Mouse (Mus musculus): ENCODE data around the gene Pak2. TPM values are rescaled to one million over a fixed set of nuclear protein-coding genes. Genes with fewer than 3 reads are reported as not detected.

Pak2 gene
- polyA plus RNA-seq (2014; fragmentation: Nextera tagmentation; extraction: Ambion mirVana) = 30.0 and 32.9 TPM in 2 replicates

DNA sequence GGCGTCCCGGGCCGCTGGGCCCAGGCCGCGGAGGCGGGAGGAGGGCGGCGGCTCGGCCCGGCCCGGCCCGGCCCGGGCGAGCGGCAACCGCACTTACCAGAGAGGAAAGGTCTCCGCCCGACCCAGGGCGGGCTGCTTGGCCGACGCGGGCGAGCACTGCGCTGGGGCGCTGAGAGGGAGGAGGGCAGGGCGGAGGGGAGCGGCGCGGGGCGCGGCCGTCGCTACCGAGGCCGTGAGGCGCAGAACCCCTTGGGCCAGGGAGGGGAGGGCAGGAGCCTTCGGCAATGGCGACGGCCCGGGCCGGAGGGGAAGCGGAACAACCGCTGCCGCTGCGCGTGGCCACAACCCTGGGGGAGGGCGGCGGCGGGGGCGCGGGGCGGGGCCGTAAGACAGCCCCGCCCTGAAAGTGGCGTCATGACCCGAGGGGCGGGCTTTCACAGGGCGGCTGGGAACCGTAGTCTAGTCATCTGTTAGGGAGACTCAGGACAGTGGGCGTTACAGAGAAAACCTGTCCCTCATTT lies at the start of gene Pak2:
Gene Pak2, minus strand, starts transcription at position 352 of the 521 bp plus-strand sequence.
- Histone ChIP-seq H3K4me1 (replicated peaks; ENCODE audit: control insufficient read depth, insufficient read depth, low read length) (peaks cover 12% of the 10 kb centered on the region; the same call in 1 of the 2 replicates), H3K9me3 (ENCODE audit: control insufficient read depth, low read length) (no peaks in the 10 kb centered on the region), H3K36me3 (ENCODE audit: control insufficient read depth, insufficient read depth, low read length) (no peaks in the 10 kb centered on the region), H3K4me2 (peak within 1 kb of the TSS; percentile 77), H3K4me3 (ENCODE audit: low read depth, low read length) (peak within 1 kb of the TSS; percentile 83), H3K27ac (ENCODE audit: low read depth, low read length) (peak within 1 kb of the TSS; percentile 92), H3K27me3 (replicated peaks; ENCODE audit: control insufficient read depth, insufficient read depth, low read length) (no peaks in the 10 kb centered on the region), H3K9ac (ENCODE audit: low read depth, low read length) (peak within 1 kb of the TSS; percentile 90)
- under 1% methylated on average over 58 of the region's 60 CpGs for WGBS
- DNase-seq (ENCODE audit: low spot score) = peak; percentile 94
- ATAC-seq (replicated peaks; ENCODE audit: low FRiP score) = peak; percentile 97

DNA sequence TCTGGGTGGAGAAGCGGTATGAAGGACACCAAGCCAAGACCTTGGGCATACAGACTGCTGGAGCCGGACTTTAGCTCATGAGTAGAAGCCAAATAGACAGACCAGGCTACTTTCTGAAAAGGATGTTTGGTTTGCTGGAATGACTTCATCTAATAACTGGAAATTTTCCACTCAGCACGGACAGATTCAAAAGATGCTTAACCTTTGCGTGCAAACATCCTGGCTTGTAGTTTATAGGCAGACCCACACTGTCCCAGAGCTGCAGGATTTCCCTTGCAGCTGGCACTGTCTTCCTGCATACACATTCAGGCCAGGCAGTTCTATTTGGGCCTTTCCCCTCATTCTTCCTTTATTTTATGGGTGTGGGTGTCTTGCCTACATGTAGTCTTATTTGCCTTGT lies 47.9 kb upstream of the Pak2 start:
- Histone ChIP-seq H3K27me3 (replicated peaks; ENCODE audit: control insufficient read depth, insufficient read depth, low read length) (no peaks in the 10 kb centered on the region), H3K4me3 (ENCODE audit: low read depth, low read length) (no peak overlapping the region), H3K9me3 (ENCODE audit: control insufficient read depth, low read length) (no peaks in the 10 kb centered on the region), H3K36me3 (ENCODE audit: control insufficient read depth, insufficient read depth, low read length) (no peaks in the 10 kb centered on the region), H3K27ac (ENCODE audit: low read depth, low read length) (no peak overlapping the region), H3K4me1 (replicated peaks; ENCODE audit: control insufficient read depth, insufficient read depth, low read length) (no peaks in the 10 kb centered on the region), H3K4me2 (no peak overlapping the region), H3K9ac (ENCODE audit: low read depth, low read length) (no peak overlapping the region)
- DNase-seq (ENCODE audit: low spot score) (no peak), ATAC-seq (replicated peaks; ENCODE audit: low FRiP score) (no peak)
- 76% methylated on average over 4 of the region's 4 CpGs for WGBS

DNA sequence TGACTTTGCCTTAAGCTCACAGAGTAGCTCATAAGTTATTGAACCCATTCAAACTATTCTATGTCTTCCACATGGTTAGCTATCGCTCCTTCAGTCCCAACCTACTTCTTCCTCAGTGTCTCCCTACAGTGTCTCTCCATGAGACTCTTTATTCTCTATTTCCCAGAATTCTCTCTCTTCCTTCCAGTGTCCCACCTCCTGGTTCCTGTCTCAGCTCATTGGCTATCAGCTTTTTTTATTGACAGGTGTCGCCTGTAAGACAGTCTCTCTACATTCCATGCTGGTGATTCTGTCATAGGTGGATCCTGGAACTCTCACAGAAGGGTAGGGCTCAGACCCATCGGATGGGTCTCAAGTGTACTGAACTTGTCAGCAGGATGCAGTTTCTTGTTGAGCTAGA lies 46.2 kb upstream of the Pak2 start:
- DNase-seq (ENCODE audit: low spot score) = no peak
- Histone ChIP-seq H3K9me3 (ENCODE audit: control insufficient read depth, low read length) (no peaks in the 10 kb centered on the region), H3K27me3 (replicated peaks; ENCODE audit: control insufficient read depth, insufficient read depth, low read length) (no peaks in the 10 kb centered on the region), H3K36me3 (ENCODE audit: control insufficient read depth, insufficient read depth, low read length) (no peaks in the 10 kb centered on the region), H3K9ac (ENCODE audit: low read depth, low read length) (no peak overlapping the region), H3K4me2 (no peak overlapping the region), H3K4me3 (ENCODE audit: low read depth, low read length) (no peak overlapping the region), H3K4me1 (replicated peaks; ENCODE audit: control insufficient read depth, insufficient read depth, low read length) (no peaks in the 10 kb centered on the region), H3K27ac (ENCODE audit: low read depth, low read length) (no peak overlapping the region)
- 83% methylated on average over 3 of the region's 3 CpGs for WGBS
- no peak for ATAC-seq (replicated peaks; ENCODE audit: low FRiP score)

DNA sequence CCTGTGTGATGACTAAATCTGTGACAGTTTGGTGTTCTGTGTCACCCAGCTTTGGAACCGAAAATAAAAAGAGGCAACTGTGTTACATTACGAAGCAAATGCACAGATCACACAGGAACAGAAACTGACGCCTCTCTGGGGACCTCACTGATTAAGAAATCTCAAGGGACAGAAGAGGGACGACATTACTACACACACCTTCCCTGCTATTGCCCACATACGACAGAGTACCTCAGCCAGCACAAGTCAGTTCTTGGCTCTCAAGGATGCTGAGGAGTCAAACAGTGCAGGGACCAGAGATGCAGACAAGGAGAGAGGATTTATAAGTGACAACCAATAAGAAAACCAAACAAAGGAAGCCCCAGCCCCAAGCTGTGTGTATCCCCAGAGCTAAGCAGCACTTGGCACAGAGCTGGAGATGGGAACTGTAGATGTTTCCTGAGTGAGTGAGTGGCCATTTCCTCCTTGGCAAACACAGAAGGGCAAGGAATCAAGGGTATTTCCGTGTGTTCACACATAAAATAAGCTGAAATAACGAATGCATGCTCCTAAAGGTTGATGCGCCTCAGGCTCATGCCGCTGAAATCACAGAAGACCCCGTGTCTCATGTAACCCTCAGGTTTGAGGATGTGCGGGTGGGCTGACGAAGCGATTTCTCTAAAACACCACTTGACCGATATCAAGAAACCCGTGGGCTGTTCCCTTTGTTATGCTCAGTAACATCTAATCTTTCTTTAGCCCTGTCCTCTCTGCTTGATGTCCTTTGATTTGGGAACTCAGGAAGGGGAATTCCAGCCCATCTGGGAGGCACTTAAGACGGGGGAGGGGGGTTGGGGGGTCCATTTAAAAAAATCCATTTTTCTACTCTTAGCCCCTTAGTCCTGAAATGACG lies 45.5 kb upstream of the Pak2 start:
- Histone ChIP-seq H3K9ac (ENCODE audit: low read depth, low read length) (no peak overlapping the region), H3K4me1 (replicated peaks; ENCODE audit: control insufficient read depth, insufficient read depth, low read length) (no peaks in the 10 kb centered on the region), H3K27me3 (replicated peaks; ENCODE audit: control insufficient read depth, insufficient read depth, low read length) (no peaks in the 10 kb centered on the region), H3K4me2 (no peak overlapping the region), H3K4me3 (ENCODE audit: low read depth, low read length) (no peak overlapping the region), H3K27ac (ENCODE audit: low read depth, low read length) (no peak overlapping the region), H3K9me3 (ENCODE audit: control insufficient read depth, low read length) (no peaks in the 10 kb centered on the region), H3K36me3 (ENCODE audit: control insufficient read depth, insufficient read depth, low read length) (no peaks in the 10 kb centered on the region)
- WGBS = 55% methylated on average over 17 of the region's 17 CpGs
- ATAC-seq (replicated peaks; ENCODE audit: low FRiP score) = no peak
- DNase-seq (ENCODE audit: low spot score) = no peak

DNA sequence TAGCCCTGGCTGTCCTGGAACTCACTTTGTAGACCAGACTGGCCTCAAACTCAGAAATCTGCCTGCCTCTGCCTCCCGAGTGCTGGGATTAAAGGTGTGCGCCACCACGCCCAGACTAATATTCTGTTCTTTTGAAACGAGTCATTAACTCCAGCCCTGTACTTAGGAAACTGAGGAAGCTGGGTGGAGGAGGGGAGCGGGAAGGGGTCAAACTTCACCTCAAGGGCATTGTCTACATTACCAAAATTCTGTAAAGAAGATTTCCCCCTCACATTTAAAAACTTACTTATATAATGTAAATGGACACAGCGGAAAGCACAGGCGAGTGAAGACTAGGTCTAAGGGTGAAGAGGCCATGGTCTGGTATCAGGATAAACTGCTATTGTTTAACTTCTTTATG lies 44.9 kb upstream of the Pak2 start:
- Histone ChIP-seq H3K9ac (ENCODE audit: low read depth, low read length) (no peak overlapping the region), H3K36me3 (ENCODE audit: control insufficient read depth, insufficient read depth, low read length) (no peaks in the 10 kb centered on the region), H3K4me2 (no peak overlapping the region), H3K27me3 (replicated peaks; ENCODE audit: control insufficient read depth, insufficient read depth, low read length) (no peaks in the 10 kb centered on the region), H3K4me3 (ENCODE audit: low read depth, low read length) (no peak overlapping the region), H3K4me1 (replicated peaks; ENCODE audit: control insufficient read depth, insufficient read depth, low read length) (no peaks in the 10 kb centered on the region), H3K27ac (ENCODE audit: low read depth, low read length) (no peak overlapping the region), H3K9me3 (ENCODE audit: control insufficient read depth, low read length) (no peaks in the 10 kb centered on the region)
- no peak for ATAC-seq (replicated peaks; ENCODE audit: low FRiP score)
- no peak for DNase-seq (ENCODE audit: low spot score)
- whole genome bisulfite sequencing = 88% methylated on average over 7 of the region's 7 CpGs

DNA sequence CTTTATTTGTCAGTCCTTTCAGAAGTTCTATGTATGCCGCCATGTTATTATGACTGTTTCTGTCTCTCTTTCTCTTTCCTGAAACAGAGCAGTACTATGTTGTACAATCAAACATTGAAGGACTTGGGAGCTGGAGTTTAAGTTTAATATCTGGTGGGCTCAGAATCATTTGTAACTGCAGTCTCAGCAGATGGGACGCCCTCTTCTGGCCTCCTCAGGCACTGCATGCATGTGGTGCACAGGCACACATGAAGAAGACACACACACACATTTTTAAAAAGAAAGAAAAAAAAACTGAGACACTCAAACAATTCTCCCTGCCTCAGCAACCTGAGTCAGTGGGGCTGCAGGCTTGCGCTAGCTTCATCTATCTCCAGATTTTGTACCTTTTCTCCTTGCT lies 41.3 kb upstream of the Pak2 start:
- Histone ChIP-seq H3K4me1 (replicated peaks; ENCODE audit: control insufficient read depth, insufficient read depth, low read length) (peaks cover 5% of the 10 kb centered on the region; the same call in 1 of the 2 replicates), H3K9me3 (ENCODE audit: control insufficient read depth, low read length) (no peaks in the 10 kb centered on the region), H3K36me3 (ENCODE audit: control insufficient read depth, insufficient read depth, low read length) (no peaks in the 10 kb centered on the region), H3K9ac (ENCODE audit: low read depth, low read length) (no peak overlapping the region), H3K4me2 (no peak overlapping the region), H3K4me3 (ENCODE audit: low read depth, low read length) (no peak overlapping the region), H3K27ac (ENCODE audit: low read depth, low read length) (no peak overlapping the region), H3K27me3 (replicated peaks; ENCODE audit: control insufficient read depth, insufficient read depth, low read length) (no peaks in the 10 kb centered on the region)
- DNase-seq (ENCODE audit: low spot score) (no peak), ATAC-seq (replicated peaks; ENCODE audit: low FRiP score) (no peak)
- 80% methylated on average over 3 of the region's 3 CpGs for WGBS

DNA sequence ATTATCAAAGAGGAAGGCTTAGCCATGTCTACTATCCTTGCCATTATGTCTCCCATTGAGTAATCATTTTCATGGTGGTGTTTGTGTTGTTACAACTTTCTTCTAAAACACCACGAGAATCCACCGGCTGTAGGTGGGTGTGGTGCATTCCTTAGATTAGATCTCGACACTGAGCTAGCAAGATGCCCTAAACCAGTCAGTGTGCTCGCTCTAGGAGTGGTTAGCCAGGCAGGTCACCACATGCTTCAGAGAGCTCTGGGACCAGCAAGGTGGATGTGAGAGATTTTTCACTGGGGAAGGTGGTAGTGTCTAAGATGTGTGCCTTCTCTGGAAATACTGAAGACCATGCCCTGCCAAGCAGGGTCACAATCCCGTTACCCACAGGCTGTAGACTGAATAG lies 37.0 kb upstream of the Pak2 start:
- WGBS = 26% methylated on average over 5 of the region's 5 CpGs
- Histone ChIP-seq H3K4me2 (peak overlapping the region; percentile 30), H3K27me3 (replicated peaks; ENCODE audit: control insufficient read depth, insufficient read depth, low read length) (no peaks in the 10 kb centered on the region), H3K4me1 (replicated peaks; ENCODE audit: control insufficient read depth, insufficient read depth, low read length) (peaks cover 5% of the 10 kb centered on the region; the same call in 1 of the 2 replicates), H3K9me3 (ENCODE audit: control insufficient read depth, low read length) (no peaks in the 10 kb centered on the region), H3K9ac (ENCODE audit: low read depth, low read length) (no peak overlapping the region), H3K4me3 (ENCODE audit: low read depth, low read length) (no peak overlapping the region), H3K36me3 (ENCODE audit: control insufficient read depth, insufficient read depth, low read length) (no peaks in the 10 kb centered on the region), H3K27ac (ENCODE audit: low read depth, low read length) (no peak overlapping the region)
- no peak for ATAC-seq (replicated peaks; ENCODE audit: low FRiP score)
- no peak for DNase-seq (ENCODE audit: low spot score)

DNA sequence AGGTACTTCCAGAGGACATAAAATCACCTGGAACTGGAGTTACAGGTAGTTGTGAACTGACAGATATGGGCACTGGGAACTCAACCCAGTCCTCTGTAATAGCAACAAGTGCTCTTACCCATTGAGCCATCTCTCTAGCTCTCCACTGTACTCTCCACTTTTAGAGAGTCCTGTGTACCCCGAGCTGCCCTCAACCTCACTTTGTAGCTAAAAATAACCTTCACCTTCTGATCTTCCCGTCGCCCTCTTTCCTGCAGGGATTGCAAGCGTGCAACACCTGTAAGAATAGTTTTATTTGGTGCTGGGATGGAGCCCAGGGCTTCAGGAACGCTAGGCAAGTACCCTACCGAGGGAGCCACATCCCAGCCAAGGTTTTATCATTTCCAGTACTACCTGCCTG lies 36.6 kb upstream of the Pak2 start:
- Histone ChIP-seq H3K27ac (ENCODE audit: low read depth, low read length) (no peak overlapping the region), H3K4me1 (replicated peaks; ENCODE audit: control insufficient read depth, insufficient read depth, low read length) (peaks cover 5% of the 10 kb centered on the region; the same call in 1 of the 2 replicates), H3K36me3 (ENCODE audit: control insufficient read depth, insufficient read depth, low read length) (no peaks in the 10 kb centered on the region), H3K4me2 (peak overlapping the region; percentile 30), H3K9me3 (ENCODE audit: control insufficient read depth, low read length) (no peaks in the 10 kb centered on the region), H3K4me3 (ENCODE audit: low read depth, low read length) (no peak overlapping the region), H3K27me3 (replicated peaks; ENCODE audit: control insufficient read depth, insufficient read depth, low read length) (no peaks in the 10 kb centered on the region), H3K9ac (ENCODE audit: low read depth, low read length) (no peak overlapping the region)
- no peak for ATAC-seq (replicated peaks; ENCODE audit: low FRiP score)
- WGBS = 51% methylated on average over 6 of the region's 6 CpGs
- no peak for DNase-seq (ENCODE audit: low spot score)
